Mouse (Mus musculus): ENCODE measurements around the gene Adamts20. TPM values are rescaled to one million over a fixed set of nuclear protein-coding genes. Genes with fewer than 3 reads are reported as not detected.
A peak's percentile ranks its signal among the peaks of the same experiment; 100 is the strongest.

The Adamts20 gene
- polyA plus RNA-seq, 1 experiment = 0.22 TPM

- H3K27ac ChIP-seq (ENCODE audit: control insufficient read depth, insufficient read depth, low read length) = no peak overlapping the region
- H3K4me3 ChIP-seq (ENCODE audit: control insufficient read depth, insufficient read depth, low read length) = no peak overlapping the region
- TF ChIP-seq POLR2A (IDR thresholded peaks at IDR 0.05; ENCODE audit: control insufficient read depth, extremely low read depth, insufficient read depth, low read length, poor library complexity) (no peak), CTCF (IDR thresholded peaks at IDR 0.05; ENCODE audit: borderline replicate concordance, control insufficient read depth, extremely low read depth, insufficient read depth, low read length, poor library complexity) (no peak)
- H3K4me1 ChIP-seq (replicated peaks; ENCODE audit: control insufficient read depth, insufficient read depth, low read length) = no peaks in the 10 kb centered on the region
- DNase-seq = peak; percentile 68
- 65% methylated on average over 10 of the region's 10 CpGs for WGBS
- no peaks in the 10 kb centered on the region for H3K36me3 ChIP-seq (ENCODE audit: control insufficient read depth, insufficient read depth, low read length)
- H3K27me3 ChIP-seq (ENCODE audit: control insufficient read depth, insufficient read depth, low read length) = no peaks in the 10 kb centered on the region
Observed at GRCm38 (mm10) chr15:94342365-94342764, 122.9 kb downstream of the Adamts20 start.

- 98% methylated on average over 8 of the region's 8 CpGs for WGBS
- TF ChIP-seq POLR2A (IDR thresholded peaks at IDR 0.05; ENCODE audit: control insufficient read depth, extremely low read depth, insufficient read depth, low read length, poor library complexity) (no peak), CTCF (IDR thresholded peaks at IDR 0.05; ENCODE audit: borderline replicate concordance, control insufficient read depth, extremely low read depth, insufficient read depth, low read length, poor library complexity) (no peak)
- Histone ChIP-seq H3K36me3 (ENCODE audit: control insufficient read depth, insufficient read depth, low read length) (no peaks in the 10 kb centered on the region), H3K27ac (ENCODE audit: control insufficient read depth, insufficient read depth, low read length) (no peak overlapping the region), H3K4me1 (replicated peaks; ENCODE audit: control insufficient read depth, insufficient read depth, low read length) (no peaks in the 10 kb centered on the region), H3K27me3 (ENCODE audit: control insufficient read depth, insufficient read depth, low read length) (no peaks in the 10 kb centered on the region), H3K4me3 (ENCODE audit: control insufficient read depth, insufficient read depth, low read length) (no peak overlapping the region)
- no peak for DNase-seq
Observed at GRCm38 (mm10) chr15:94339011-94339410, 126.2 kb downstream of the Adamts20 start.

- TF ChIP-seq CTCF (IDR thresholded peaks at IDR 0.05; ENCODE audit: borderline replicate concordance, control insufficient read depth, extremely low read depth, insufficient read depth, low read length, poor library complexity) = no peak
- TF ChIP-seq POLR2A (IDR thresholded peaks at IDR 0.05; ENCODE audit: control insufficient read depth, extremely low read depth, insufficient read depth, low read length, poor library complexity) = no peak
Observed at GRCm38 (mm10) chr15:94334586-94334985, 130.6 kb downstream of the Adamts20 start.

GRCm38 (mm10) chr15:94326626-94327025, 138.6 kb downstream of the Adamts20 start:
- Histone ChIP-seq H3K4me3 (ENCODE audit: control insufficient read depth, insufficient read depth, low read length) (no peak overlapping the region), H3K27me3 (ENCODE audit: control insufficient read depth, insufficient read depth, low read length) (no peaks in the 10 kb centered on the region), H3K27ac (ENCODE audit: control insufficient read depth, insufficient read depth, low read length) (no peak overlapping the region), H3K4me1 (replicated peaks; ENCODE audit: control insufficient read depth, insufficient read depth, low read length) (no peaks in the 10 kb centered on the region), H3K36me3 (ENCODE audit: control insufficient read depth, insufficient read depth, low read length) (no peaks in the 10 kb centered on the region)
- no peak for DNase-seq
- TF ChIP-seq CTCF (IDR thresholded peaks at IDR 0.05; ENCODE audit: borderline replicate concordance, control insufficient read depth, extremely low read depth, insufficient read depth, low read length, poor library complexity) = no peak
- no peak for TF ChIP-seq POLR2A (IDR thresholded peaks at IDR 0.05; ENCODE audit: control insufficient read depth, extremely low read depth, insufficient read depth, low read length, poor library complexity)
- WGBS = 98% methylated on average over 5 of the region's 5 CpGs

More at GRCm38 (mm10) chr15:94334586-94334985, 130.6 kb downstream of the Adamts20 start:
- DNase-seq = no peak
- Histone ChIP-seq H3K27me3 (ENCODE audit: control insufficient read depth, insufficient read depth, low read length) (no peaks in the 10 kb centered on the region), H3K4me3 (ENCODE audit: control insufficient read depth, insufficient read depth, low read length) (no peak overlapping the region), H3K27ac (ENCODE audit: control insufficient read depth, insufficient read depth, low read length) (no peak overlapping the region), H3K4me1 (replicated peaks; ENCODE audit: control insufficient read depth, insufficient read depth, low read length) (no peaks in the 10 kb centered on the region), H3K36me3 (ENCODE audit: control insufficient read depth, insufficient read depth, low read length) (no peaks in the 10 kb centered on the region)
- WGBS = 81% methylated on average over 10 of the region's 10 CpGs

- no peak for DNase-seq
- no peak overlapping the region for H3K27ac ChIP-seq (ENCODE audit: control insufficient read depth, insufficient read depth, low read length)
- H3K27me3 ChIP-seq (ENCODE audit: control insufficient read depth, insufficient read depth, low read length) = no peaks in the 10 kb centered on the region
- 92% methylated on average over 13 of the region's 13 CpGs for WGBS
- H3K36me3 ChIP-seq (ENCODE audit: control insufficient read depth, insufficient read depth, low read length) = no peaks in the 10 kb centered on the region
- TF ChIP-seq CTCF (IDR thresholded peaks at IDR 0.05; ENCODE audit: borderline replicate concordance, control insufficient read depth, extremely low read depth, insufficient read depth, low read length, poor library complexity) (no peak), POLR2A (IDR thresholded peaks at IDR 0.05; ENCODE audit: control insufficient read depth, extremely low read depth, insufficient read depth, low read length, poor library complexity) (no peak)
- no peak overlapping the region for H3K4me3 ChIP-seq (ENCODE audit: control insufficient read depth, insufficient read depth, low read length)
- H3K4me1 ChIP-seq (replicated peaks; ENCODE audit: control insufficient read depth, insufficient read depth, low read length) = no peaks in the 10 kb centered on the region
Observed at GRCm38 (mm10) chr15:94325509-94326181, 139.6 kb downstream of the Adamts20 start.

GRCm38 (mm10) chr15:94316171-94316570, 149.0 kb downstream of the Adamts20 start:
- TF ChIP-seq POLR2A (IDR thresholded peaks at IDR 0.05; ENCODE audit: control insufficient read depth, extremely low read depth, insufficient read depth, low read length, poor library complexity) = no peak
- TF ChIP-seq CTCF (IDR thresholded peaks at IDR 0.05; ENCODE audit: borderline replicate concordance, control insufficient read depth, extremely low read depth, insufficient read depth, low read length, poor library complexity) = no peak
- no peak for DNase-seq
- 93% methylated on average over 3 of the region's 3 CpGs for WGBS
- Histone ChIP-seq H3K36me3 (ENCODE audit: control insufficient read depth, insufficient read depth, low read length) (no peaks in the 10 kb centered on the region), H3K4me1 (replicated peaks; ENCODE audit: control insufficient read depth, insufficient read depth, low read length) (no peaks in the 10 kb centered on the region), H3K4me3 (ENCODE audit: control insufficient read depth, insufficient read depth, low read length) (no peak overlapping the region), H3K27ac (ENCODE audit: control insufficient read depth, insufficient read depth, low read length) (no peak overlapping the region), H3K27me3 (ENCODE audit: control insufficient read depth, insufficient read depth, low read length) (no peaks in the 10 kb centered on the region)

All from thymus, adult 2 months (tissue).